Mouse (Mus musculus) ZHBTc4 (cell line): Measurements from ENCODE around the gene Tfg.

Source experiments
- DNase-seq: peaks from one replicate; pipeline ENCODE4 v3.0.0-alpha.2; 2011; ENCODE audit warnings: low read depth, low spot score

Gene Tfg

GRCm38 (mm10) chr16:56717224-56718200, at the start of gene Tfg:
Gene Tfg (minus strand): TSS chr16:56717450.
- DNase-seq, result peak; percentile 100

DNA sequence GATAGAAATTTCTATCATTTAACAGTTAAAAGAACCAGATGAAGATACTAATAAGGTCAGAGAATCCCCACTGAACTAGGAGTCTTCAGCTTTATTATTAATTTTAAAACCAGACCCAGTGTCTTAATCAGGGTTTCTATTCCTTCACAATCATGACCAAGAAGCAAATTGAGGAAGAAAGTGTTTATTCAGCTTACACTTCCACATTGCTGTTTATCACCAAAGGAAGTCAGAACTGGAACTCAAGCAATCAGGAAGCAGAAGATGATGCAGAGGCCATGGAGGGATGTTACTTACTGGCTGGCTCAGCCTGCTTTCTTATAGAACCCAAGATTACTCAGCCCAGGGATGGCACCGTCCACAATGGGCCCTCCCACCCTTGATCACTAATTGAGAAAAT, 11.8 kb upstream of the Tfg start:
- no peak for DNase-seq

DNA sequence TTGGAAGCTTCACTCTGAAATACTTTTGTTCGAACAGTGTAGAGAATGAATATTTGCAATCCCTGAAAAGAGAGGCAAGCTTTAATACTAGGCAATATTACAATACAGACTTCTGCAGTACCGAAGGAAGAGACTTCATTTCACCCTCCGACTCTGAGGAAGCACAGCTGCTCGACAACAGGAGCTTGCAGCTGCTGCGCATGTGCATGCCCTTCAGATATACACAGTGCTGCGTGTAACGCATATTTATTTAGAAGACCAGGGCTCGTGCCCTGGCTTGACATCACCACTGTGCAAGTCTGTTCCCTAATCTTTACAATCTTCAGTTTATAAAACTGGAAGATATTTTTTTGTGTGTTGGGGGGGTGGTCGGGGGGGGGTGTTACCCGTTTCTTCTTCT, 7.7 kb upstream of the Tfg start:
- no peak for DNase-seq

GRCm38 (mm10) chr16:56722357-56722756, 5.1 kb upstream of the Tfg start:
- no peak for DNase-seq

DNA sequence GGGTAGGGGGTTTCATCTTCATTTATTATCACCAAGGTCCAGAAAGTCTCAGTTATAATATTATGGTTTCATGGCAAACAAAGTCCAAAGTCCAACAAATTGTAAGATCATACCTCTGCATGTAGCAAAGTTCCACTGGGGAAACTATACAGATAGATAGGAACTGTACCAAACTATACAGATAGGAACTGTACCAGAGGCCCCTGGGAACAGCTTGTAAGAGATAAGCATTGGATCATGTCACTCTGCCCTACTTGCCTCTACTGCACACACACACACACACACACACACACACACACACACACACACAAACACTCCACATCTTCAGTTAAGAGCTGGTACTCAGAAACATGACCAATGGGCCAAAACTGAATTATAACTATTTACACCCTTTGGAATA, 1.8 kb upstream of the Tfg start:
- DNase-seq, result no peak

- DNase-seq, result peak; percentile 88
Measured at GRCm38 (mm10) chr16:56716557-56717179, 582 bp downstream of the Tfg start.

GRCm38 (mm10) chr16:56715608-56716007, 1.6 kb downstream of the Tfg start:
- DNase-seq, result no peak

DNA sequence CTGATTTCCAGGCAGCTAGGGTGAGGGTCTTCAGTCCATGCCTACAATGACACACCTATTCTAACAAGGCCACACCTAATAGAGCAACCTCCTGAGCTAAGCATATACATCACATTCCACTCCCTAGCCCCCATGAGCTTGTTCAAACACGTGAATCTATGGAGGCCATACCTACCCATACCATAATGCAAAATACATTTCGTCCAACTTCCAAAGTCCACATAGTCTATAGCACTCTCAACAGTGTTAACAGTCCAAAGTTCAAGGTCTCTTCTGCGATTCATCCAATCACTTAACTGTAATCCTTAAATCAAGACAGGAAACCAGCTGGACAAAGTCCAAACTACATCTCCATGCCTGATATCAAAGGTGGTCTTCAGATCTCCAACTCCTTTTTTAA, 7.2 kb downstream of the Tfg start:
- no peak for DNase-seq

DNA sequence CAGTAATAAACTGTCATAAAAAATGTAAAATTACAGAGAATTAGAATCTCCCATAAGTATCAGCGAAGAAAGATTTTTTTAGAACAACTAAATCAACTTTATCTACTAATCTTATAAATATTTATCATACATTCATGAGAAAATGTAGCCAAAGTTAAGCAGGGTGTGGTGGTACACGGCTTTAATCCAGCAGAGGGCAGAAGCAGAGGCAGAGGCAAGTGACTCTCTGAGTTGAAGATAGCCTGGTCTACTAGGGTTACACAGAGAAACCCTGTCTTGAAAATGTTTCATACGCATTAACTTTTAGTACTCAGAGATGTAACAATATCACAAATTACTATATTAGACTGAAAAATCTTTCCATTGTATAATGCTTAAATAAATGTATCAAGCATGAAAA, 11.5 kb downstream of the Tfg start:
- peak; percentile 9 for DNase-seq

- DNase-seq, result no peak
Measured at GRCm38 (mm10) chr16:56700898-56701297, 16.4 kb downstream of the Tfg start.

DNA sequence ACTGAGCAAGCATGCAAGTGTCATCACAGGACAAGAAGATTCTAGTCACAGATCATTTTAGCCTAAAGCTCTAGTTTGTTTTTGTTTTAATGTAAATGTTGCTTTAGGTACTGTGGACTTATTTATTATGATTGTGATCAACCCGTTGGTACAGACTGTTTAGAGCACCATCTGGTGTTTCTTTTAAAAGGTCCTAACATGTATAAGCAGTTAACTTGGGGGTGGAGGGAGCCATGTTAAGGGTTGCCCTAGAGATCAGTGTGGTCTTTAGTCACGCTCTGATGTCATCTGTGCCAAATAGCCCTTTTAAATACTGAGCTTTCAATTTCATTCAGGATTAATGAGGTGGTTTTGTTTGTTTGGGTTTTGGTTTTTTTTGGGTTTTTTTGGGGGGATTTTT, 20.8 kb downstream of the Tfg start:
- DNase-seq, result no peak

DNA sequence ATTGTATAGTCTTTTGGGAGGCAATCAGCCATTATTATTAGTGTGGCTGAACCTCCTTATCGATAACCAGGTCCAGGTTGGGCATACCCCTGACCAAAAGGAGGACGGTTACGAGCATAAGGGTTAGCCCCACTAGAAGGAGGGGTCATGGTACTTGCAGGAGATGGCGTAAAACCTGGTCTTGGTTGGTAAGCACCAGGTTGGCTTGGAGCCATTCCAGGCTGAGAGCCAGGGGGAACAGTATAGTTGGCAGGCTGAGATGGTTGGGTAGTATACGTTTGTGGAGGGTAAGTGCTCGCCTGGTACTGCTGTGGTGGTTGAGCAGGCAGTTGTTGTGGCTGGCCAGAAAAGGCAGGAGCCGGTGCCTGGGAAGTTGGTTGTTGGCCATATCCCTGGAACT, 26.5 kb downstream of the Tfg start:
- DNase-seq, result no peak

GRCm38 (mm10) chr16:56686747-56687146, 30.5 kb downstream of the Tfg start:
- no peak for DNase-seq

DNA sequence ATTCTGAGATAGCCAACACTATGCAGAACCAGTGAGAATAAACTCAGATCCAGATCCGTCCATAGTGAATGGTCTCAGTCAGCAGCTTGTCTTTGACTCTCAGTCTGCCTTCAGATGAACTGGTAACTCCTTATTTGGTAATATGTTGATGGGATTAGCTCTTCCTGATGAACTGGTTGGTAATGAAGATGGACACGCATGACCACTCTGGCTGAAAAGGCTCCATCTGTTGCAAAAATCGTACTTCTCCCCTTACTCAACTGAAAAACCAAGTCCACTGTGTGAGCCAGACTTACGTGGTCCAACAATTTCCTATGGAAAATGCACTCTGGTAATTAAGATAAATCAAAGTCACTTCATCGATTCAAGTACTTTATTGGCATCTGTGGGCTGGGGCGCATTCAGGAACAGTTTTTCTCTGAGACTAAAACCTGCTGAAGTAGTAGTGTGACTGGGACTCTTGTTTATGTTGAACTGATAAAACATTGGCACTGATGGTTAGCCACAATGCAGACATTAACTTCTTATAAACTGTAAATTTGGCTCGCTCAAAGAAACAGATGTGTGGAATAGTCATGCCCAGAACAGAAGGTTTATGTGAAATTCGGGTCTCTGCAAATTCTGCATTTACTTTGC, 36.1 kb downstream of the Tfg start:
- no peak for DNase-seq

- DNase-seq, result no peak
Measured at GRCm38 (mm10) chr16:56677146-56677545, 40.1 kb downstream of the Tfg start.

GRCm38 (mm10) chr16:56673420-56673819, 43.8 kb downstream of the Tfg start:
- DNase-seq, result no peak

- no peak for DNase-seq
Measured at GRCm38 (mm10) chr16:56670941-56671340, 46.3 kb downstream of the Tfg start.

- DNase-seq, result no peak
Measured at GRCm38 (mm10) chr16:56669520-56669919, 47.7 kb downstream of the Tfg start.

GRCm38 (mm10) chr16:56658866-56659265, 58.4 kb downstream of the Tfg start:
- no peak for DNase-seq

DNA sequence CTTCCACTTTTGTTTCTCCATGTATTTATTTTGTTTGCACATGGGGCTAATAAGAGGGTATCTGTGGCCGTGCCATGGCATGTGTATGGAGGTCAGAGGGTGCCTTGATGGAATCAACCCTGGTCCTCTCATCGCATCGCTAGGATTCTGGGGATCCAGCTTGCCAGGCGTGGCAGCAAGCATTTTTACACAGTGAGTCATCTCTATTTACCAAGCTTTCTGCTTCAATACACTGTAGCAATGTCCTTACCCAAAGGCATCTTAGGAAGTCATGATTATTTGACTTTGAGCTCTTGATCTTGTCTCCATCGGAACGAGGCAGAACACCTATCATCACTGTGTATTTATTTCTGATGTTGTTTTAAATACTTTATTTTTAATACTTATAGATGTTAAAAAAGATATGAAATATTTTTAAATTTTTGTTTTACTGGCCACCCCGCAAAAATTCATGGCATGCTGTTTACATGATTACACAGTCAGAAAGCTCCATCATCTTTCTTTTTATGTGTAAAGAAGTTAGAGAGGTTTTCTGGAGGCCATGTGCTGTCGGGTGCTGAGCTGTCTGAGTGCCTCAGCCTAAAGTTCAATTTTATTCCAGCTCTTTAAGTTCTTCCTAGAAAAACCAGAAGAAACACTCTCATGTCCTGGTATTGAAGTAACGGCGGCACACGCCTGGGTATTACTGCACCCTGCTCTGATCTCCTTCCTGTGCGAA, 61.9 kb downstream of the Tfg start:
- no peak for DNase-seq

DNA sequence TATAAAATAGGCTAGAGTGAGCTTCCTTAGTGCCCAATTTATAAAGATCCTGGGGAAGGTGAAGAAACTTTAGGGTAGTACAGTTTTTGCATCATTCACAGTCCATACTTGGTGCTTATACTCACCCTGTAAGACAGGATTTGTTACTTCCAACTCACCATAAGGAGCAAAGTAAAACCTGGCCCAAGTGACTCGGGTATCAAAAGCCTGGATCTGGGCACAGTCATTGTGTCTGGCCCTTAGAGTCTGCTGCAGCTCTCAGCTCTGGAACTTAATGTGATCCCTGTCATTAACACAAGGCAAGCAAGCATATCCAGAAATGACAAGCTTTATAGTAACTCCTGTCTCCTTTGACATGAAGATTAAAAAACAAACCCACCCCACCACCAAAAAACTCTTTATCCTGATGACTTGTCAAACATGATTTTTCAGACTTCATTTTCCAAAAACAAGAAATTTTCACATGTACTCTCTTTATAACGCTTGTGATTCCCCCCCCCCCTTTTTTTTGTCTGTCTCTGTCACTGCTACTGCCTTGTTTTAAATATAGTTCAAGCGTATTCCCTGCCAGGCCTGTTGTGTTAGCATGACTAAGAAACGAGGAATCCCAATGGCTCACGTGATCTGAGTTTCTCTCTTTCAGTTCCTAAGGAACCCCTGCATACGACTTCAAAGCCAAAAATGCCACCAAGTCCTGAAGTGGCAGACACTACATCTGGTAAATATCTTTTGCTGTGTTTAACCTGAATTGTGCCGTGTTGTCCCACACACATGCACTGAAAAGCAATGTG, 70.7 kb downstream of the Tfg start:
- no peak for DNase-seq
